Mouse (Mus musculus) Patski (cell line): Measurements from ENCODE around the gene Xkrx. TPM values are rescaled to one million over a fixed set of nuclear protein-coding genes. Genes with fewer than 3 reads are reported as not detected.
A peak's percentile ranks its signal among the peaks of the same experiment; 100 is the strongest.
"Not testable (repeated sequence)": the region's sequence is repeated elsewhere in the genome, so short reads cannot be mapped to it uniquely, and the experiment has no call there.

ENCODE experiments used
- ATAC-seq: fragments of 100-300 bp; one replicate; pipeline ENCODE4 v1.8.0; 2021
- CTCF ChIA-PET: fragments of 350-600 bp; sonication (Branson Sonifier 250); formaldehyde crosslinking; loops from one replicate; lab custom pipeline; 2022; ENCODE audit warnings: inconsistent platforms; lab: Charles Lee
- POLR2A ChIA-PET: fragments of 350-600 bp; sonication (Branson Sonifier 250); formaldehyde crosslinking; loops from one replicate; lab custom pipeline; 2022; ENCODE audit warnings: antibody characterized with exemption, inconsistent platforms; lab: Charles Lee
- DNase-seq: peaks from one replicate; pipeline ENCODE4 v3.0.0-alpha.2; 2011; ENCODE audit warnings: low read depth, low spot score
- H3K27me3 ChIP-seq: fragments of 371-371 bp; one replicate; pipeline ENCODE4 v1.5.1; 2021
- CTCF ChIP-seq: fragments of 100-300 bp; IDR thresholded peaks from one replicate; pipeline ENCODE4 v1.5.1; 2021
- in situ Hi-C: fragments of 300-500 bp; cut with MboI; formaldehyde crosslinking; loops from 3 replicates; pipeline ENCODE4 v1.11.1; 2018; ENCODE audit warnings: low pct_unique_long_range_greater_than_20kb, mixed read lengths
- polyA plus RNA-seq: library from polyadenylated mRNA; unstranded; gene quantifications from one replicate; pipeline ENCODE4 v1.2.3, GENCODE M21; 2021

Gene Xkrx
- 2.6 TPM for polyA plus RNA-seq

- in situ Hi-C loops: no loop called here
- no peak for TF ChIP-seq CTCF
- ChIA-PET CTCF (no interaction called here), POLR2A (no interaction called here)
- peaks cover 17% of the 10 kb centered on the region for H3K27me3 ChIP-seq
- DNase-seq: no peak
- ATAC-seq: no peak
Observed at GRCm38 (mm10) chrX:134162043-134162720, at the start of gene Xkrx. Gene Xkrx (minus strand): TSS chrX:134162076.

- H3K27me3 ChIP-seq: peaks cover 5% of the 10 kb centered on the region
- ChIA-PET POLR2A (no interaction called here), CTCF (no interaction called here)
- DNase-seq: no peak
- TF ChIP-seq CTCF: no peak
- no peak for ATAC-seq
- in situ Hi-C loops: no loop called here
Observed at GRCm38 (mm10) chrX:134211151-134211642, 49.3 kb upstream of the Xkrx start.

GRCm38 (mm10) chrX:134208491-134208890, 46.6 kb upstream of the Xkrx start:
- POLR2A ChIA-PET: no interaction called here
- DNase-seq (no peak), ATAC-seq (no peak)
- no peak for TF ChIP-seq CTCF
- H3K27me3 ChIP-seq: peaks cover 18% of the 10 kb centered on the region
- in situ Hi-C loops: no loop called here
- CTCF ChIA-PET: no interaction called here

- in situ Hi-C loops, DNase-seq, POLR2A ChIA-PET, H3K27me3 ChIP-seq, ATAC-seq: not testable (repeated sequence)
- CTCF ChIA-PET: interaction anchor here (1.1 kb wide), 1 partner anchor 13 kb away, joined by 3 read pairs; no protein-coding TSS in a partner anchor
Observed at GRCm38 (mm10) chrX:134187201-134187600, 25.3 kb upstream of the Xkrx start, which contains the start of gene Arl13a. Gene Arl13a (plus strand): TSS chrX:134187501.

GRCm38 (mm10) chrX:134174699-134175098, 12.8 kb upstream of the Xkrx start:
- CTCF ChIA-PET: no interaction called here
- TF ChIP-seq CTCF: no peak
- H3K27me3 ChIP-seq: peaks cover 15% of the 10 kb centered on the region
- in situ Hi-C loops: no loop called here
- DNase-seq: no peak
- no peak for ATAC-seq
- POLR2A ChIA-PET: no interaction called here

- H3K27me3 ChIP-seq: peaks cover 14% of the 10 kb centered on the region
- ChIA-PET CTCF (no interaction called here), POLR2A (no interaction called here)
- no peak for ATAC-seq
- in situ Hi-C loops: no loop called here
- no peak for TF ChIP-seq CTCF
- DNase-seq: no peak
Observed at GRCm38 (mm10) chrX:134170584-134170983, 8.7 kb upstream of the Xkrx start.

GRCm38 (mm10) chrX:134163484-134163883, 1.6 kb upstream of the Xkrx start:
- no peak for TF ChIP-seq CTCF
- H3K27me3 ChIP-seq: peaks cover 18% of the 10 kb centered on the region
- ChIA-PET CTCF (no interaction called here), POLR2A (interaction anchor here (0.7 kb wide), 1 partner anchor 10 kb away, joined by 5 read pairs; no protein-coding TSS in a partner anchor)
- ATAC-seq (no peak), DNase-seq (no peak)
- in situ Hi-C loops: no loop called here

- ATAC-seq (no peak), DNase-seq (no peak)
- in situ Hi-C loops: no loop called here
- ChIA-PET POLR2A (interaction anchor here (0.7 kb wide), 1 partner anchor 9 kb away, joined by 5 read pairs; no protein-coding TSS in a partner anchor), CTCF (no interaction called here)
- TF ChIP-seq CTCF: no peak
- H3K27me3 ChIP-seq: peaks cover 18% of the 10 kb centered on the region
Observed at GRCm38 (mm10) chrX:134162826-134163225, 950 bp upstream of the Xkrx start.

GRCm38 (mm10) chrX:134160442-134160841, 1.4 kb downstream of the Xkrx start:
- ChIA-PET POLR2A (no interaction called here), CTCF (no interaction called here)
- peak; percentile 7 for DNase-seq
- TF ChIP-seq CTCF: no peak
- ATAC-seq: peak; percentile 87
- H3K27me3 ChIP-seq: peaks cover 10% of the 10 kb centered on the region
- in situ Hi-C loops: no loop called here

GRCm38 (mm10) chrX:134158151-134158550, 3.7 kb downstream of the Xkrx start:
- ATAC-seq: no peak
- no peak for DNase-seq
- ChIA-PET POLR2A (no interaction called here), CTCF (no interaction called here)
- in situ Hi-C loops: no loop called here
- TF ChIP-seq CTCF: no peak
- H3K27me3 ChIP-seq: peaks cover 11% of the 10 kb centered on the region

- in situ Hi-C loops: no loop called here
- H3K27me3 ChIP-seq: peaks cover 36% of the 10 kb centered on the region
- TF ChIP-seq CTCF: no peak
- POLR2A ChIA-PET: no interaction called here
- CTCF ChIA-PET: no interaction called here
- DNase-seq (no peak), ATAC-seq (no peak)
Observed at GRCm38 (mm10) chrX:134141986-134142385, 19.9 kb downstream of the Xkrx start.
